In the genomic region with DNA sequence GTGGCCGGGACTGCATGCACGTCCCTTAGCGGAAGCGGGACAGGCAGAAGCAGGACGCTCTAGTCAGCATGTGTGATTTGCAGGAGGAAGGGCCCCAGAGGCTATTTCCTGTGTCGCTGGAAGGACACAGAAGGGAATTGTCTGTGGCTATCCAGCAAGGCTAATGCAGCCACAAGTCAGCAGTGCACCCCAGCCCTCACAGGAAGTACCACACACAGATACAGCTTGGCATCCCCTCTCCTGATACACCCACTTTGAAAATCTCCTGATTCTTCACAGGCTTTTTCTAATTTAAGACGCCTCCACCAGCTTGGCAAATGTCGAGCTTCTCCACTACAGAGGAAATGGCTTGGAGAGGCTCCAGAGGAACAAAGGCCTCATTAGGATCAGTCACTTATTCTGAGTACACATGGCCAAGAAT, we compare ENCODE assay signal across 8 mouse cellular contexts.
DNase-seq lines count a peak whose midpoint lies in the region; ATAC-seq and TF ChIP-seq lines count a peak whose summit lies in the region.

No protein-coding gene starts in this region.

- H3K9me3 ChIP-seq in hindbrain, postnatal 0 days (ENCODE audit: low read length) = no peaks in the 10 kb centered on the region
- H3K9me3 ChIP-seq in lung, embryonic 15.5 days = no peaks in the 10 kb centered on the region

- no peaks in the 10 kb centered on the region for H3K27me3 ChIP-seq in hindbrain, postnatal 0 days (ENCODE audit: insufficient read depth, low read length)
- H3K27me3 ChIP-seq in lung, embryonic 15.5 days = no peaks in the 10 kb centered on the region

- no peak overlapping the region for H3K9ac ChIP-seq in hindbrain, postnatal 0 days (replicated peaks; ENCODE audit: low read length)
- no peak overlapping the region for H3K9ac ChIP-seq in lung, embryonic 15.5 days

- no peaks in the 10 kb centered on the region for H3K36me3 ChIP-seq in hindbrain, postnatal 0 days (ENCODE audit: insufficient read depth, low read length)
- H3K36me3 ChIP-seq in lung, embryonic 15.5 days = no peaks in the 10 kb centered on the region

- no peak overlapping the region for H3K4me3 ChIP-seq in hindbrain, postnatal 0 days (ENCODE audit: low read length)
- no peak overlapping the region for H3K4me3 ChIP-seq in lung, embryonic 15.5 days

- H3K4me1 ChIP-seq in hindbrain, postnatal 0 days (ENCODE audit: insufficient read depth, low read length) = 0 out of 2 replicates have a peak, but pooled peaks cover 3% of the 10 kb centered on the region
- H3K4me1 ChIP-seq in lung, embryonic 15.5 days = peaks cover 42% of the 10 kb centered on the region

- DNase-seq in adrenal gland, adult (ENCODE audit: inconsistent age in 2 of 2, low spot score in 1 of 2) = peak; percentile 68 to 83
- no peak for DNase-seq in adrenal gland, postnatal 25 days
- peak; percentile 34 for DNase-seq in gastrocnemius, postnatal 14 days
- peak; percentile 88 for DNase-seq in hindbrain, postnatal 0 days (ENCODE audit: low spot score)
- peak; percentile 28 to 50 for DNase-seq in layer of hippocampus, postnatal 36 days
- DNase-seq in retina, postnatal 7 days (ENCODE audit: low read depth, low spot score) = peak; percentile 9

- intact Hi-C loops in gastrocnemius, postnatal 14 days (cut with DNase I; ENCODE audit: low total_unique reads) = loop anchor here (5.0 to 10.0 kb wide), 2 partner anchors 262 to 460 kb away; no protein-coding TSS in a partner anchor

- H3K27ac ChIP-seq in hindbrain, postnatal 0 days = peak overlapping the region; percentile 70; the same call in 1 of the 2 replicates
- peak overlapping the region; percentile 91 for H3K27ac ChIP-seq in lung, embryonic 15.5 days

- no peak for TF ChIP-seq CTCF in hindbrain, postnatal 0 days (IDR thresholded peaks at IDR 0.05; ENCODE audit: low read depth)

- ATAC-seq in common myeloid progenitor, adult 5-6 weeks (replicated peaks; ENCODE audit: low read depth, poor library complexity, severe bottlenecking) = peak; percentile 48
- peak; percentile 95 for ATAC-seq in hindbrain, postnatal 0 days
- peak; percentile 83 for ATAC-seq in lung, embryonic 15.5 days (ENCODE audit: borderline replicate concordance, extremely low read depth, low FRiP score, low TSS enrichment)

- WGBS in hindbrain, postnatal 0 days = 16% methylated on average over 8 of the region's 8 CpGs
- 11% methylated on average over 8 of the region's 8 CpGs for WGBS in lung, embryonic 15.5 days

- H3K4me2 ChIP-seq in hindbrain, postnatal 0 days (ENCODE audit: low read depth, low read length) = no peak overlapping the region
- peak overlapping the region; percentile 30; the same call in 1 of the 2 replicates for H3K4me2 ChIP-seq in lung, embryonic 15.5 days
